Mouse (Mus musculus): ENCODE data around the gene Faim2.

Gene Faim2

GRCm38 (mm10) chr15:99457606-99458401 is 70.2 kb downstream of the Faim2 start, which contains the start of gene Nckap5l:
Gene Nckap5l, minus strand, starts transcription at chr15:99457748.
- peak; percentile 96 for DNase-seq

DNA sequence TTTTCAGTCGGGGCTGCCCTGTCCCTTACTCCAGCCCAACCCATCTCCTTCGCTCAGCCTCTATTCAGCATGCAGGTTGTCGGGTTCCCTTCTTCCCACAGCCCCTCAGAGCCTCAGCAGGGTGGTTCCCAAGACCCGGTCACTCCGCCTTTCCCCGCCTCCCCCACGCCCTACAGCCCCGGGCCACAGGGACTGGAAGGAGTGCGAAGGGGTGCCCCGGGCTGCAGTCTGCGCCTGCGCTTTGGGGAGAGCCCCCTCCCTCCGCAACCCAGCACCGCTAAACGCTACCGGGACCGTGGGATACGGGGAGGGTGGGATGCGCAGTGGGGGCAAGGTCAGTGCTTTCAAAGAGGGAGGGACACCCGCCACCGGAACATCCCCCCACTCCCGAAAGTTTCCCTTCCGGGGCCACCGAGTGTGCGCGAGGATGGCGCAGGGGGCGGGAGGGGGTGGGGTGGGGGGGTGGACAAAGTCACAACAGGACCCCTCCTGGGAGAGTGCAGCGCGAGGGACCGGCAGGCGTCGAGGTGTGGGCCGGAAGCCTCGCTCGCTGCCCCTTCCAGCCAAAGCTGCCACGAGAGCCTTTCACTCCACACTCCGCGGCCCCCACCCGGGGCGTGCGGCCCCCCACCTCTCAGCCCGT is 70.9 kb downstream of the Faim2 start:
- peak; percentile 81 for DNase-seq

- no peak for DNase-seq
Observed at GRCm38 (mm10) chr15:99456338-99456962, 71.5 kb downstream of the Faim2 start.

DNA sequence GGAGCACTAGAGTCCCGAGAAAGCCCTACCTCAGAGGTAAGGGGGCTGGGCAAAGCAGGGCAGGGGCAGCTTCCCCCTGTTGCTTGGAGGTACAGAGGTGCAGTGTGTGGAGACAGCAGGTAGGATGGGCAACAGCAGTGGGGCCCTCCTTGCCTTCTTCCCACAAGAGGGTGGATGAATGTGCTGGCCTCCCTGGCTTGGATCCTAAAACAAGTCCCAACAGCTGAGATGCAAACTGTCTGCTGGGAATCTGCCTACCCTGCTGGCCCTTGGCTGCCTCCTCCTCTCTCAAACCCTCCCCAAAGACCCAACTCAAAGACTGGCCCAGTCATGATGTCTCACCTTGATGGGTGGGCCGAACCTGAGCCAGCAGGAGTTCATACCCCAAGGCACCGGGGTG is 72.5 kb downstream of the Faim2 start:
- DNase-seq: no peak

DNA sequence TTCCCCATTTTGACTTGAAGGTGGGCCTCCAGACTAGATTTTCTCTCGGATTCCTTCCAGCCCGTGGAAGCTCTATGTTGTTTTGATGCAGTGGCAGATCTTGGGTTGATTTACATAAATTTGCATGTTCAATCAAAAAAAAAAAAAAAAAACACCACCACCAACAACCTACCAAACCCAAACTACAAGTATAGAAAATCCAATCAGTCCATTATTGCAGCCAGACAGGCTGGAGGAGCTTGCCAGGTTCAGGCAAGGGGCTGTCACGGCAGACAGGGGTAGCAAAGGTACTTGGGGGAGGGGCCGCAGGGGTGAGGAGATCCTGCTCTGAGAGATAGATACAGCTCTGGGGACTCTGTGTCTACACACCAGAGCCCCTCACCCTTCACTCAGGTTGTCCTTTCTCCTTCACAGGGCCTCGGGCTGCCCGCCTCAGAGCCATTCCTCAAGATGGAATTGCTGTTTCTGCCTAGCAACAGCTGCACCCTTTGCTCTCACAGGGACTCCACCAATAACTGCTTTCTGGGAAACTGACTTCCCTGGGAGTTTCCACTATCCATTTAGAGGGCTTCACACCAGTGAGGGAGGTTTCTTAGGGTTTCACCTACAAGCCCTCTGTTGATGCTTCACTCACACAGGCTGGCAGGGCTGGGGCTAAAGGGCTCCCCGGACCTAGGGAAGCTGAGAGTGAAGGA is 73.2 kb downstream of the Faim2 start:
- DNase-seq: no peak

GRCm38 (mm10) chr15:99453153-99453900 is 74.6 kb downstream of the Faim2 start:
- DNase-seq: no peak

DNA sequence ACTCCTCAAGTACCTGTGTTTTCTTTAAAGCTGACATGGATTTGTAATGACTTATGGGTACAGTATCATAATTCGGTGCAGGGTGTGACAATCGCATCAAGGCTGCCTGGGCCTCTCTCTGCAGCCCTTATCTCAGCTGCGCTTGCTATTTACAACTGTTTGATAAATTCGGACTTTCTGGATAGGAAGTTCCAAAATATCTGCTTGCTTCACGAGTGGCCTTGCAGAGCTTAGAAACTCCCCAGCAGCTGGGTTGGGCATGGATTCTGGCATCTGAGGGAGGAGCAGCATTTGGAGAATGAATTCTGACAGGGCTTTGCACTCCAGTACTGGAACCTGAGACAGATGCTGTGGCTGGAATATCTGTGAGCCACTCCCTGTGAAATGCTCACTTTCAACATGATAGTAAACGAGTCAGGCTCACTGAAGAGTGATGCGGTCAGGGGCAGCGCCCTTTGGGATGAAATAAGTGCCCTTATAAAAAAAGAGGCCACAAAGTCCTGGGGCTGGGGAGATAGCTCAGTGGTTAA is 78.1 kb downstream of the Faim2 start:
- DNase-seq: no peak

DNA sequence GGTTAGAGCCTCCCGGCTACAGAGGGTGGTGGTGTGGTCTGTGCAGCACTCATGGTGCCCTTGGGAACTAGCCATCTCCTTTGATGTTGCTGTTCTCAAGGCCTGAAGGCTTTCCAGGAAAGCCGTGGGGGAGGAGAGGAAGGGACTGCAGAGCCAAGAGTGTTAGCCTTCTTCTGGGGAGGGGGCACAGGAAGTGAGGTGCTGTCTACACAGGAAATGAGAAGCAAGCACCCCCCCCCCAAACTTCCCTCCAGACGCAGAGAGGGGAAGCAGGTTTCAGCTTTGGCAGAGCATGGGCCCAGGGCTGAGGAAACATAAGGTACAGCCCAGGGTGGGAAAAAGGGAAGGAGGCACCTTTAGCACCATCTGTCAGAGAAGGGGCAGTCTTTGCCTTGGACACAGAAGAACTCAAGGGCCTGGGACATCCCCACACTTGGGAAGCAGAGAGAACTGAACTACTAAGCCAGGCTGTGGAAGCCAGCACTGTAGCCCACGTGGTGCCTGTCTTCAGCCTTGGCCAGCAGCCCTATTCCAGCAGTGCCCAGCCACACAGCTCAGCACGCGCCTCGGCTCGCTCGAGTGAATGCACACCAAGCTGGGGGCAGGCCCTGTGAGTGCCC is 78.7 kb downstream of the Faim2 start:
- DNase-seq: no peak
